Mouse (Mus musculus): ENCODE results near the gene Ctbs. TPM values are rescaled to one million over a fixed set of nuclear protein-coding genes. Genes with fewer than 3 reads are reported as not detected.

The Ctbs gene
- polyA plus RNA-seq, 1 experiment from 2014 or later: 4.0 TPM

- H3K27me3 ChIP-seq (replicated peaks; ENCODE audit: control insufficient read depth, insufficient read depth, low read length): no peaks in the 10 kb centered on the region
These were observed 45.3 kb downstream of the Ctbs start for GRCm38 (mm10) chr3:146494941-146495340.

GRCm38 (mm10) chr3:146498989-146499388 is 49.4 kb downstream of the Ctbs start:
- ATAC-seq: no peak
- peaks cover 5% of the 10 kb centered on the region for H3K36me3 ChIP-seq (ENCODE audit: control insufficient read depth, insufficient read depth)
- peak overlapping the region; percentile 73 for H3K4me2 ChIP-seq (ENCODE audit: low read length)
- no peaks in the 10 kb centered on the region for H3K27me3 ChIP-seq (replicated peaks; ENCODE audit: control insufficient read depth, insufficient read depth, low read length)
- no peak overlapping the region for H3K27ac ChIP-seq (ENCODE audit: low read length)
- H3K4me1 ChIP-seq (replicated peaks; ENCODE audit: control insufficient read depth, insufficient read depth, low read length): peaks cover 18% of the 10 kb centered on the region
- peak overlapping the region; percentile 78 for H3K9ac ChIP-seq (replicated peaks; ENCODE audit: low read depth, low read length)
- H3K9me3 ChIP-seq (ENCODE audit: control insufficient read depth, low read length): no peaks in the 10 kb centered on the region
- H3K4me3 ChIP-seq (replicated peaks; ENCODE audit: low read length): peak overlapping the region; percentile 83
- 8% methylated on average over 13 of the region's 13 CpGs for WGBS

More at GRCm38 (mm10) chr3:146494941-146495340, 45.3 kb downstream of the Ctbs start:
- Histone ChIP-seq H3K9me3 (ENCODE audit: control insufficient read depth, low read length) (no peaks in the 10 kb centered on the region), H3K4me1 (replicated peaks; ENCODE audit: control insufficient read depth, insufficient read depth, low read length) (no peaks in the 10 kb centered on the region), H3K4me2 (ENCODE audit: low read length) (no peak overlapping the region), H3K27ac (ENCODE audit: low read length) (no peak overlapping the region), H3K36me3 (ENCODE audit: control insufficient read depth, insufficient read depth) (no peaks in the 10 kb centered on the region), H3K9ac (replicated peaks; ENCODE audit: low read depth, low read length) (no peak overlapping the region), H3K4me3 (replicated peaks; ENCODE audit: low read length) (no peak overlapping the region)
- ATAC-seq: no peak
- WGBS: 37% methylated on average over 8 of the region's 8 CpGs

GRCm38 (mm10) chr3:146499431-146500002 is 49.9 kb downstream of the Ctbs start, which contains the start of the genes Spata1 and Gng5:
TSS of gene Spata1 (minus strand) at chr3:146499753.
TSS of gene Gng5 (plus strand) at chr3:146499807.
- WGBS: under 1% methylated on average over 52 of the region's 88 CpGs

GRCm38 (mm10) chr3:146500003-146500809 is 50.6 kb downstream of the Ctbs start:
- H3K4me1 ChIP-seq (replicated peaks; ENCODE audit: control insufficient read depth, insufficient read depth, low read length): peaks cover 18% of the 10 kb centered on the region
- peak overlapping the region; percentile 73 for H3K4me2 ChIP-seq (ENCODE audit: low read length)
- no peaks in the 10 kb centered on the region for H3K9me3 ChIP-seq (ENCODE audit: control insufficient read depth, low read length)
- H3K27me3 ChIP-seq (replicated peaks; ENCODE audit: control insufficient read depth, insufficient read depth, low read length): no peaks in the 10 kb centered on the region
- peak overlapping the region; percentile 83 for H3K4me3 ChIP-seq (replicated peaks; ENCODE audit: low read length)
- ATAC-seq: peak; percentile 71
- under 1% methylated on average over 57 of the region's 57 CpGs for WGBS
- H3K36me3 ChIP-seq (ENCODE audit: control insufficient read depth, insufficient read depth): peaks cover 8% of the 10 kb centered on the region
- H3K27ac ChIP-seq (ENCODE audit: low read length): peak overlapping the region; percentile 48
- peak overlapping the region; percentile 78 for H3K9ac ChIP-seq (replicated peaks; ENCODE audit: low read depth, low read length)

More at GRCm38 (mm10) chr3:146499431-146500002, 49.9 kb downstream of the Ctbs start, which contains the start of the genes Spata1 and Gng5:
- peak; percentile 90 for ATAC-seq
- H3K36me3 ChIP-seq (ENCODE audit: control insufficient read depth, insufficient read depth): peaks cover 5% of the 10 kb centered on the region
- peaks cover 18% of the 10 kb centered on the region for H3K4me1 ChIP-seq (replicated peaks; ENCODE audit: control insufficient read depth, insufficient read depth, low read length)
- peak within 1 kb of the TSS; percentile 73 for H3K4me2 ChIP-seq (ENCODE audit: low read length)
- no peaks in the 10 kb centered on the region for H3K9me3 ChIP-seq (ENCODE audit: control insufficient read depth, low read length)
- H3K27ac ChIP-seq (ENCODE audit: low read length): peak within 1 kb of the TSS; percentile 48
- H3K27me3 ChIP-seq (replicated peaks; ENCODE audit: control insufficient read depth, insufficient read depth, low read length): no peaks in the 10 kb centered on the region
- peak within 1 kb of the TSS; percentile 78 for H3K9ac ChIP-seq (replicated peaks; ENCODE audit: low read depth, low read length)
- peak within 1 kb of the TSS; percentile 83 for H3K4me3 ChIP-seq (replicated peaks; ENCODE audit: low read length)

GRCm38 (mm10) chr3:146500810-146501201 is 51.2 kb downstream of the Ctbs start:
- Histone ChIP-seq H3K27ac (ENCODE audit: low read length) (no peak overlapping the region), H3K9me3 (ENCODE audit: control insufficient read depth, low read length) (no peaks in the 10 kb centered on the region), H3K27me3 (replicated peaks; ENCODE audit: control insufficient read depth, insufficient read depth, low read length) (no peaks in the 10 kb centered on the region), H3K4me3 (replicated peaks; ENCODE audit: low read length) (peak overlapping the region; percentile 83), H3K36me3 (ENCODE audit: control insufficient read depth, insufficient read depth) (peaks cover 12% of the 10 kb centered on the region), H3K4me2 (ENCODE audit: low read length) (peak overlapping the region; percentile 73), H3K4me1 (replicated peaks; ENCODE audit: control insufficient read depth, insufficient read depth, low read length) (peaks cover 18% of the 10 kb centered on the region), H3K9ac (replicated peaks; ENCODE audit: low read depth, low read length) (peak overlapping the region; percentile 78)
- WGBS: 6% methylated on average over 5 of the region's 5 CpGs
- no peak for ATAC-seq

GRCm38 (mm10) chr3:146501601-146502123 is 52.1 kb downstream of the Ctbs start:
- Histone ChIP-seq H3K27ac (ENCODE audit: low read length) (no peak overlapping the region), H3K4me2 (ENCODE audit: low read length) (peak overlapping the region; percentile 73), H3K9ac (replicated peaks; ENCODE audit: low read depth, low read length) (no peak overlapping the region), H3K4me1 (replicated peaks; ENCODE audit: control insufficient read depth, insufficient read depth, low read length) (peaks cover 18% of the 10 kb centered on the region), H3K27me3 (replicated peaks; ENCODE audit: control insufficient read depth, insufficient read depth, low read length) (no peaks in the 10 kb centered on the region), H3K9me3 (ENCODE audit: control insufficient read depth, low read length) (no peaks in the 10 kb centered on the region), H3K36me3 (ENCODE audit: control insufficient read depth, insufficient read depth) (peaks cover 19% of the 10 kb centered on the region), H3K4me3 (replicated peaks; ENCODE audit: low read length) (no peak overlapping the region; the same call in 1 of the 2 replicates)
- 58% methylated on average over 5 of the region's 5 CpGs for WGBS
- ATAC-seq: no peak

GRCm38 (mm10) chr3:146506711-146507110 is 57.1 kb downstream of the Ctbs start:
- Histone ChIP-seq H3K9ac (replicated peaks; ENCODE audit: low read depth, low read length) (no peak overlapping the region), H3K36me3 (ENCODE audit: control insufficient read depth, insufficient read depth) (peaks cover 42% of the 10 kb centered on the region)
- 96% methylated on average over 7 of the region's 7 CpGs for WGBS

More at GRCm38 (mm10) chr3:146506711-146507110, 57.1 kb downstream of the Ctbs start:
- Histone ChIP-seq H3K4me1 (replicated peaks; ENCODE audit: control insufficient read depth, insufficient read depth, low read length) (peaks cover 5% of the 10 kb centered on the region), H3K27ac (ENCODE audit: low read length) (no peak overlapping the region), H3K4me2 (ENCODE audit: low read length) (no peak overlapping the region), H3K9me3 (ENCODE audit: control insufficient read depth, low read length) (no peaks in the 10 kb centered on the region), H3K27me3 (replicated peaks; ENCODE audit: control insufficient read depth, insufficient read depth, low read length) (no peaks in the 10 kb centered on the region), H3K4me3 (replicated peaks; ENCODE audit: low read length) (no peak overlapping the region)
- no peak for ATAC-seq
